Mouse (Mus musculus): ENCODE data around the gene Dnase1l1.

Gene Dnase1l1

GRCm38 (mm10) chrX:74240332-74240731 is 41.8 kb downstream of the Dnase1l1 start:
- H3K4me3 ChIP-seq (replicated peaks; ENCODE audit: low read length) = no peak overlapping the region

GRCm38 (mm10) chrX:74233196-74233595 is 48.9 kb downstream of the Dnase1l1 start:
- Histone ChIP-seq H3K36me3 (ENCODE audit: insufficient read depth, low read length) (peaks cover 97% of the 10 kb centered on the region), H3K4me1 (replicated peaks; ENCODE audit: low read depth, low read length) (peaks cover 13% of the 10 kb centered on the region), H3K9me3 (ENCODE audit: low read length) (no peaks in the 10 kb centered on the region), H3K27me3 (ENCODE audit: insufficient read depth, low read length) (no peaks in the 10 kb centered on the region), H3K4me3 (replicated peaks; ENCODE audit: low read length) (no peak overlapping the region)
- TF ChIP-seq POU5F1 (IDR thresholded peaks at IDR 0.05; ENCODE audit: borderline replicate concordance, low read length) (no peak), CTCF (conservative IDR thresholded peaks at IDR 0.05; ENCODE audit: low read length) (no peak), NANOG (IDR thresholded peaks at IDR 0.05; ENCODE audit: borderline replicate concordance, low read length) (no peak)

More at GRCm38 (mm10) chrX:74240332-74240731, 41.8 kb downstream of the Dnase1l1 start:
- no peak for TF ChIP-seq POU5F1 (IDR thresholded peaks at IDR 0.05; ENCODE audit: borderline replicate concordance, low read length)
- TF ChIP-seq CTCF (conservative IDR thresholded peaks at IDR 0.05; ENCODE audit: low read length) = no peak
- no peak for TF ChIP-seq NANOG (IDR thresholded peaks at IDR 0.05; ENCODE audit: borderline replicate concordance, low read length)
- peaks cover 85% of the 10 kb centered on the region for H3K36me3 ChIP-seq (ENCODE audit: insufficient read depth, low read length)
- H3K9me3 ChIP-seq (ENCODE audit: low read length) = no peaks in the 10 kb centered on the region
- peaks cover 22% of the 10 kb centered on the region for H3K4me1 ChIP-seq (replicated peaks; ENCODE audit: low read depth, low read length)
- no peaks in the 10 kb centered on the region for H3K27me3 ChIP-seq (ENCODE audit: insufficient read depth, low read length)

GRCm38 (mm10) chrX:74230038-74230437 is 52.1 kb downstream of the Dnase1l1 start:
- H3K9me3 ChIP-seq (ENCODE audit: low read length) = no peaks in the 10 kb centered on the region
- H3K4me3 ChIP-seq (replicated peaks; ENCODE audit: low read length) = no peak overlapping the region
- no peaks in the 10 kb centered on the region for H3K27me3 ChIP-seq (ENCODE audit: insufficient read depth, low read length)
- peaks cover 13% of the 10 kb centered on the region for H3K4me1 ChIP-seq (replicated peaks; ENCODE audit: low read depth, low read length)
- TF ChIP-seq POU5F1 (IDR thresholded peaks at IDR 0.05; ENCODE audit: borderline replicate concordance, low read length) (no peak), CTCF (conservative IDR thresholded peaks at IDR 0.05; ENCODE audit: low read length) (no peak), NANOG (IDR thresholded peaks at IDR 0.05; ENCODE audit: borderline replicate concordance, low read length) (no peak)
- peaks cover 100% of the 10 kb centered on the region for H3K36me3 ChIP-seq (ENCODE audit: insufficient read depth, low read length)
